Mouse (Mus musculus): ENCODE measurements at regions not wholly inside any gene's neighbourhood (a gene's known extent, or its start where the extent isn't known, plus 50 kb on each side); places are given as distances from the start of the nearest gene placed in this dataset.
"Not testable (repeated sequence)": the region's sequence is repeated elsewhere in the genome, so short reads cannot be mapped to it uniquely, and the experiment has no call there.

GRCm38 (mm10) chrX:50675356-50675755 is 165.5 kb upstream of the Stk26 start:
- 24% methylated on average over 6 of the region's 6 CpGs for WGBS
- DNase-seq (ENCODE audit: low spot score) (no peak), ATAC-seq (ENCODE audit: low FRiP score, low TSS enrichment) (no peak)
- TF ChIP-seq EP300 (optimal IDR thresholded peaks at IDR 0.05): no peak
- peak; percentile 72 for TF ChIP-seq CTCF (IDR thresholded peaks at IDR 0.05; ENCODE audit: low read depth)
- Histone ChIP-seq H3K9me3 (ENCODE audit: control insufficient read depth, low read length) (no peaks in the 10 kb centered on the region), H3K27ac (replicated peaks) (no peak overlapping the region), H3K4me1 (replicated peaks; ENCODE audit: control insufficient read depth, insufficient read depth) (no peaks in the 10 kb centered on the region), H3K27me3 (ENCODE audit: control insufficient read depth, insufficient read depth, low read length) (no peaks in the 10 kb centered on the region), H3K36me3 (ENCODE audit: control insufficient read depth, insufficient read depth, low read length) (no peaks in the 10 kb centered on the region), H3K4me2 (replicated peaks; ENCODE audit: low read depth) (no peak overlapping the region), H3K9ac (ENCODE audit: low read length) (no peak overlapping the region), H3K4me3 (ENCODE audit: low read depth, low read length) (no peak overlapping the region)

GRCm38 (mm10) chrX:50657835-50658565 is 182.8 kb upstream of the Stk26 start:
- TF ChIP-seq CTCF (IDR thresholded peaks at IDR 0.05; ENCODE audit: low read depth) (peak; percentile 94), EP300 (optimal IDR thresholded peaks at IDR 0.05) (no peak)
- Histone ChIP-seq H3K9ac (ENCODE audit: low read length) (no peak overlapping the region), H3K36me3 (ENCODE audit: control insufficient read depth, insufficient read depth, low read length) (no peaks in the 10 kb centered on the region), H3K27ac (replicated peaks) (no peak overlapping the region), H3K4me3 (ENCODE audit: low read depth, low read length) (no peak overlapping the region), H3K4me1 (replicated peaks; ENCODE audit: control insufficient read depth, insufficient read depth) (no peaks in the 10 kb centered on the region), H3K4me2 (replicated peaks; ENCODE audit: low read depth) (no peak overlapping the region), H3K27me3 (ENCODE audit: control insufficient read depth, insufficient read depth, low read length) (no peaks in the 10 kb centered on the region), H3K9me3 (ENCODE audit: control insufficient read depth, low read length) (no peaks in the 10 kb centered on the region)
- peak; percentile 53 for DNase-seq (ENCODE audit: low spot score)
- ATAC-seq (ENCODE audit: low FRiP score, low TSS enrichment): 0 out of 2 replicates have a peak, but pooled peaks have one; percentile 26
- WGBS: 37% methylated on average over 9 of the region's 9 CpGs

GRCm38 (mm10) chrX:50657180-50657834 is 183.5 kb upstream of the Stk26 start:
- DNase-seq (ENCODE audit: low spot score) (no peak), ATAC-seq (ENCODE audit: low FRiP score, low TSS enrichment) (no peak)
- H3K36me3 ChIP-seq (ENCODE audit: control insufficient read depth, insufficient read depth, low read length): no peaks in the 10 kb centered on the region
- no peaks in the 10 kb centered on the region for H3K27me3 ChIP-seq (ENCODE audit: control insufficient read depth, insufficient read depth, low read length)
- 73% methylated on average over 6 of the region's 6 CpGs for WGBS
- H3K9ac ChIP-seq (ENCODE audit: low read length): no peak overlapping the region
- no peak for TF ChIP-seq CTCF (IDR thresholded peaks at IDR 0.05; ENCODE audit: low read depth)
- no peak for TF ChIP-seq EP300 (optimal IDR thresholded peaks at IDR 0.05)
- no peak overlapping the region for H3K4me2 ChIP-seq (replicated peaks; ENCODE audit: low read depth)
- H3K27ac ChIP-seq (replicated peaks): no peak overlapping the region
- H3K9me3 ChIP-seq (ENCODE audit: control insufficient read depth, low read length): no peaks in the 10 kb centered on the region
- H3K4me1 ChIP-seq (replicated peaks; ENCODE audit: control insufficient read depth, insufficient read depth): no peaks in the 10 kb centered on the region
- H3K4me3 ChIP-seq (ENCODE audit: low read depth, low read length): no peak overlapping the region

GRCm38 (mm10) chrX:50655380-50655779 is 185.5 kb upstream of the Stk26 start:
- not testable (repeated sequence) for H3K27me3 ChIP-seq (ENCODE audit: control insufficient read depth, insufficient read depth, low read length); H3K27ac ChIP-seq (replicated peaks); H3K36me3 ChIP-seq (ENCODE audit: control insufficient read depth, insufficient read depth, low read length); H3K4me2 ChIP-seq (replicated peaks; ENCODE audit: low read depth); H3K9ac ChIP-seq (ENCODE audit: low read length); H3K4me3 ChIP-seq (ENCODE audit: low read depth, low read length); ATAC-seq (ENCODE audit: low FRiP score, low TSS enrichment); H3K9me3 ChIP-seq (ENCODE audit: control insufficient read depth, low read length); DNase-seq (ENCODE audit: low spot score); H3K4me1 ChIP-seq (replicated peaks; ENCODE audit: control insufficient read depth, insufficient read depth)
- WGBS: 92% methylated on average over 1 of the region's 1 CpGs

- no peak for TF ChIP-seq CTCF (IDR thresholded peaks at IDR 0.05; ENCODE audit: low read depth)
- H3K9me3 ChIP-seq (ENCODE audit: control insufficient read depth, low read length): no peaks in the 10 kb centered on the region
- H3K4me2 ChIP-seq (replicated peaks; ENCODE audit: low read depth): no peak overlapping the region
- H3K36me3 ChIP-seq (ENCODE audit: control insufficient read depth, insufficient read depth, low read length): no peaks in the 10 kb centered on the region
- no peak overlapping the region for H3K4me3 ChIP-seq (ENCODE audit: low read depth, low read length)
- no peak overlapping the region for H3K9ac ChIP-seq (ENCODE audit: low read length)
- DNase-seq (ENCODE audit: low spot score): no peak
- no peaks in the 10 kb centered on the region for H3K4me1 ChIP-seq (replicated peaks; ENCODE audit: control insufficient read depth, insufficient read depth)
- WGBS: 31% methylated on average over 4 of the region's 4 CpGs
- no peak overlapping the region for H3K27ac ChIP-seq (replicated peaks)
- ATAC-seq (ENCODE audit: low FRiP score, low TSS enrichment): no peak
- H3K27me3 ChIP-seq (ENCODE audit: control insufficient read depth, insufficient read depth, low read length): no peaks in the 10 kb centered on the region
These were observed 199.5 kb upstream of the Stk26 start for GRCm38 (mm10) chrX:50641347-50641746.

- H3K36me3 ChIP-seq (ENCODE audit: control insufficient read depth, insufficient read depth, low read length): no peaks in the 10 kb centered on the region
- peak overlapping the region; percentile 50 for H3K4me3 ChIP-seq (ENCODE audit: low read depth, low read length)
- ATAC-seq (ENCODE audit: low FRiP score, low TSS enrichment): peak; percentile 52
- H3K4me1 ChIP-seq (replicated peaks; ENCODE audit: control insufficient read depth, insufficient read depth): no peaks in the 10 kb centered on the region
- H3K9me3 ChIP-seq (ENCODE audit: control insufficient read depth, low read length): no peaks in the 10 kb centered on the region
- 18% methylated on average over 6 of the region's 6 CpGs for WGBS
- TF ChIP-seq CTCF (IDR thresholded peaks at IDR 0.05; ENCODE audit: low read depth): no peak
- TF ChIP-seq EP300 (optimal IDR thresholded peaks at IDR 0.05): no peak
- peak overlapping the region; percentile 59 for H3K27ac ChIP-seq (replicated peaks)
- H3K27me3 ChIP-seq (ENCODE audit: control insufficient read depth, insufficient read depth, low read length): no peaks in the 10 kb centered on the region
- DNase-seq (ENCODE audit: low spot score): no peak
- H3K4me2 ChIP-seq (replicated peaks; ENCODE audit: low read depth): peak overlapping the region; percentile 54
- peak overlapping the region; percentile 18 for H3K9ac ChIP-seq (ENCODE audit: low read length)
These were observed 205.2 kb upstream of the Stk26 start for GRCm38 (mm10) chrX:50635634-50636033.
